Mouse (Mus musculus): Measurements from ENCODE around the gene Vwa8.

The Vwa8 gene

GRCm38 (mm10) chr14:79206210-79206609, 357.4 kb downstream of the Vwa8 start:
- ChIA-PET POLR2A (no interaction called here), CTCF (no interaction called here)

DNA sequence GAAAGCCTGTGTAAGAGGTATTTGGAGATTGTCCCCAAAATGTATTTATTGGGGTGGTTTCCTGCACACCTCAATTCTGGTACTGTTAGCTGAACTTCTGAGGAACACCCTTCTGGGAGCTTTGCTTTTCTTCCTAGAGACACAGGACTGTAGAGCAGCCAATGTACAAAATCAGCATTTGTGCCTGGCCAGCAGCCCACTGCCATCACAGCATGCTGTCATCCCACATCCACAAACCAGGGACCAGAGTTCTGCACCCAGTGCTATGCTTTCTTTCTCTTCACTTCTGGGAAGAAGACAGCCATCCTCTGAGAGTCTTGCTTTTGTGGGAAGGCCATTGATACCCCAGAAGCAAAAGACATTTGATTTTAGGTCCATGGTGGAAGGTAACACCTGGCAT, 359.6 kb downstream of the Vwa8 start:
- ChIA-PET CTCF (no interaction called here), POLR2A (no interaction called here)

DNA sequence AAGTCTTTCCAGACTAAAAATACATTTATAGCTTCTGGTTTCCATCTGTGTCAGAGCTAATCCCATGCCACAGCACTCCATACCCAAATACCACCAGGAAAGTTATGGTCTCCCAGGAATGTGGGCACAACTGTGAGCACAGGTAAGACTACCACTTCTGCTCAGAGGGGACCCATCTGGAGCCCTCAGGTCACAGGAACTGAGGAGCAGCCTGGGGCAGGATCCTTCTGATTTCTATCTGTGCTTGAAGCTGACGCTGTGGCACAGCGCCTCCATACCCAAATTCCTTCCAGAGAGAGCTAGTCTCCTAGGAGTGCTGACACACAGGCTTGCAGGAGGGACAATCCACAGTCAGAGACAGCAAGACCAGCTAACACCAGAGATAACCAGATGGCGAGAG, 361.0 kb downstream of the Vwa8 start:
- ChIA-PET POLR2A (no interaction called here), CTCF (interaction anchor here in 1 of 4 experiments (0.5 kb wide), 1 partner anchor 10 kb away, joined by 4 read pairs; no protein-coding TSS in a partner anchor)

DNA sequence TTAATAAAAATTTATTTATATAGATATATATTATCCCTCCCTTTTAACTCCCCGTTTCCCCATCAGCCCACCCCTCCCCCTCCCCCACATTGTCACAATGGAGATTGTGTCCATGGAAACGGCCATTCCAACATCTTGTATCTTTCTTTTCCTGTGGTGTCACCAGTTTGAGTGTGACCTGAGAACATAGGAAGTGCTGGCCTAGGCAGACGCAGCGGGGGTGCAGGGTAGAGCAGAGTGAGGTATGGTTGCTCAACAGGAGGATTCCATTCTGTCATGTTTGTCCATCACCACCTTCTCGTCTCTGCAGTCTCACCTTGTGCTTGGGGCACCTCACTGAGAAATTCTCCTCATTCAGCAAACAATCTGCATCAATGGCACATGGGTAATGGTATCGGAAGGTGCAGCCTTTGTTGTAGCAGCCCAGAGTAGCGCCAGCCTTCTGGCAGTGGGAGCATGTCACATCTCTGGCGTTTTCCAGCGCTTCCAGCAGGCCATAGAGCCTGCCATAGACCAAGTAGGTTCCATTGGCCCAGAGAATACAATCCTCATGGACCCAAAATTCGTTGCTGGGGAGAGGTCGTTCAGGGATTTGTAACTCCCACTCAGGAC, 363.6 kb downstream of the Vwa8 start:
- ChIA-PET POLR2A (interaction anchor here in 1 of 4 experiments (1.2 kb wide), 1 partner anchor 71 kb away, joined by 3 read pairs; no protein-coding TSS in a partner anchor), CTCF (interaction anchor here in 1 of 4 experiments (0.6 kb wide), 1 partner anchor 543 kb away, joined by 3 read pairs; no protein-coding TSS in a partner anchor)

- ChIA-PET POLR2A (interaction anchor here in 1 of 4 experiments (1.6 kb wide), 1 partner anchor 63 kb away, joined by 3 read pairs; no protein-coding TSS in a partner anchor), CTCF (interaction anchor here in 1 of 4 experiments (0.6 kb wide), 1 partner anchor 100 kb away, joined by 6 read pairs; no protein-coding TSS in a partner anchor)
These were observed 365.3 kb downstream of the Vwa8 start for GRCm38 (mm10) chr14:79214129-79214528.

- ChIA-PET POLR2A (interaction anchor here in 1 of 4 experiments (1.6 kb wide), 1 partner anchor 63 kb away, joined by 3 read pairs; no protein-coding TSS in a partner anchor), CTCF (no interaction called here)
These were observed 365.9 kb downstream of the Vwa8 start for GRCm38 (mm10) chr14:79214660-79215249.

GRCm38 (mm10) chr14:79216366-79216765, 367.5 kb downstream of the Vwa8 start:
- POLR2A ChIA-PET, result interaction anchor here in 1 of 4 experiments (0.9 kb wide), 1 partner anchor 17 kb away, joined by 3 read pairs; no protein-coding TSS in a partner anchor
- CTCF ChIA-PET, result no interaction called here

- POLR2A ChIA-PET, result interaction anchor here in 1 of 4 experiments (0.5 kb wide), 1 partner anchor 368 kb away, joined by 4 read pairs; no protein-coding TSS in a partner anchor
- CTCF ChIA-PET, result interaction anchor here in 1 of 4 experiments (0.6 kb wide), 1 partner anchor 706 kb away, joined by 4 read pairs; no protein-coding TSS in a partner anchor
These were observed 374.7 kb downstream of the Vwa8 start for GRCm38 (mm10) chr14:79223431-79224036.

DNA sequence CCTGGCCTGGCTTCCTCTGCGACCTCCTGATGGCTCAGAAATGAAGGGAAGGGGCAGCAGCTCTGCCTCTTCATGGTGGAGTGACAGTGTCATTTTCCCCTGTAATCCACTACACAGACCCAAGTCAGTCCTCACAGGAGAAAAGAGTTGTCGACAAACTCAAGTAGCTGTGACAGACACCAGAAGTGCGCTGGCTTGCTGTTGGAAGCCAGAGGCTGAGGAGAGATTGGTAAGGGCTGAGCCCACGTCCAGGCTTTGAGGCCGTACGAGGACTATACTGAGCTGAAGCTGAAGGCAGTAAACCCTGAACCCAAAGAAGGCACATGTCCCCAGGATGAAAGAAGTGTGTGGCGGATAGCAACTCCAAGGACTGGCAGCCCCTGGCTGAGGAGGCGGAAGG, 376.6 kb downstream of the Vwa8 start:
- POLR2A ChIA-PET, result interaction anchor here in 3 of 4 experiments (0.6 to 1.0 kb wide), 4 partner anchors 8 to 85 kb away, joined by 3 read pairs; no protein-coding TSS in a partner anchor
- CTCF ChIA-PET, result interaction anchor here in 1 of 4 experiments (0.6 kb wide), 1 partner anchor 20 kb away, joined by 3 read pairs; no protein-coding TSS in a partner anchor

DNA sequence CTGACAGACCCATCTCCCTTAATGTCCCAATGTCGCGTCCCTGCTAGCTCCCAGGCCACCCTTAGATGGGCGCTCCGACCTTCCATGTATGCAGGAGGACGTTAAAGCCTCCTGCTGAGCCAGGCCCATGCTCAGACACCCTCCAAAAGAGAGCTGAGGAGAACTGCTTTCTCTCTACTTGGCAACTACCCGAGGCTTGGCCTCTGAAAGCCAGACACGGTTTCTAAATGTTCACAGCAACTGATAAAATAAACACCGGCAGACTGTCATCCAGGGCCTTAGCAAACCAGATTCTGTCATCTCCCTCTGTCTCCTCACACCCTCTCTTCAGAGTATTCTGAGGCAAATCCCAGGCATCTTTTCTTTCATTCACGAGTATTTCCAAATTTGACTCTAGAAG, 377.2 kb downstream of the Vwa8 start:
- POLR2A ChIA-PET, result interaction anchor here in 3 of 4 experiments (0.5 to 1.0 kb wide), 4 partner anchors 8 to 1232 kb away, joined by 3 read pairs; no protein-coding TSS in a partner anchor
- CTCF ChIA-PET, result no interaction called here

GRCm38 (mm10) chr14:79226741-79227140, 377.9 kb downstream of the Vwa8 start:
- ChIA-PET CTCF (no interaction called here), POLR2A (interaction anchor here in 1 of 4 experiments (0.5 kb wide), 1 partner anchor 1233 kb away, joined by 3 read pairs; no protein-coding TSS in a partner anchor)

GRCm38 (mm10) chr14:79227955-79228354, 379.1 kb downstream of the Vwa8 start:
- POLR2A ChIA-PET, result no interaction called here
- CTCF ChIA-PET, result no interaction called here

- POLR2A ChIA-PET, result no interaction called here
These were observed 382.8 kb downstream of the Vwa8 start for GRCm38 (mm10) chr14:79231677-79232076.

GRCm38 (mm10) chr14:79233697-79234096, 384.8 kb downstream of the Vwa8 start:
- ChIA-PET CTCF (no interaction called here), POLR2A (interaction anchor here in 1 of 4 experiments (0.8 kb wide), 1 partner anchor 8 kb away, joined by 3 read pairs; no protein-coding TSS in a partner anchor)

More at GRCm38 (mm10) chr14:79231677-79232076, 382.8 kb downstream of the Vwa8 start:
- CTCF ChIA-PET, result no interaction called here

GRCm38 (mm10) chr14:79234513-79234912, 385.7 kb downstream of the Vwa8 start:
- ChIA-PET CTCF (no interaction called here), POLR2A (interaction anchor here in 1 of 4 experiments (0.8 kb wide), 1 partner anchor 9 kb away, joined by 3 read pairs; no protein-coding TSS in a partner anchor)

GRCm38 (mm10) chr14:79235157-79235556, 386.3 kb downstream of the Vwa8 start:
- CTCF ChIA-PET, result no interaction called here
- POLR2A ChIA-PET, result interaction anchor here in 1 of 4 experiments (0.7 kb wide), 1 partner anchor 62 kb away, joined by 3 read pairs; no protein-coding TSS in a partner anchor

DNA sequence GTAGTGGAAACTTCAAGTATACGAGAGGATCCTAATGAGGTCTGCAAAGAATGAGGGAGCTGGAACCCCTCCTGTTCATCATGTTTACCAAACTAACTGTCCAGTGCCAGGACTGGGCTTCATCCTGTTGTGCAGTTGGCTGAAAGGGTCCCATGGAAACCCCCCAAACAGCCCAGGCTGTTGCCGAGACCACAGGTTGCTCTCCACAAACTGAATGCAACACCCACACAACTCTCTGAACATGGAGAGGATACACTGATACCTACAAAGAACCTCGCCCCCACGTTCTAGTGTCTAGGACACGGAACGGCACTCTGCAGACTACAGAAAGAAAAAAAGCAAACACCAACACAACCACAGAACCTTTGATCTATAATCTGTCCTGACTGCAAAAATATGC, 387.4 kb downstream of the Vwa8 start:
- CTCF ChIA-PET, result no interaction called here

GRCm38 (mm10) chr14:79239402-79239801, 390.6 kb downstream of the Vwa8 start:
- POLR2A ChIA-PET, result no interaction called here
- CTCF ChIA-PET, result interaction anchor here in 1 of 4 experiments (0.6 kb wide), 1 partner anchor 275 kb away, joined by 3 read pairs; no protein-coding TSS in a partner anchor

More for the DNA sequence above, 387.4 kb downstream of the Vwa8 start:
- POLR2A ChIA-PET, result interaction anchor here in 1 of 4 experiments (0.7 kb wide), 1 partner anchor 9 kb away, joined by 3 read pairs; no protein-coding TSS in a partner anchor

GRCm38 (mm10) chr14:79241057-79241570, 392.3 kb downstream of the Vwa8 start:
- ChIA-PET POLR2A (interaction anchor here in 2 of 4 experiments (0.6 to 0.8 kb wide), 2 partner anchors 247 to 517 kb away, joined by 3 read pairs; no protein-coding TSS in a partner anchor), CTCF (no interaction called here)
